Mouse (Mus musculus) thymus, postnatal 0 days (tissue): ENCODE measurements around the gene Khsrp. TPM values are rescaled to one million over a fixed set of nuclear protein-coding genes. Genes with fewer than 3 reads are reported as not detected.

Source experiments
- DNase-seq: peaks from one replicate; pipeline ENCODE4 v3.0.0-alpha.2; 2015; ENCODE audit warnings: low spot score
- polyA plus RNA-seq: library from polyadenylated mRNA; unstranded; fragments of >200 nt; fragmentation: Nextera tagmentation; extraction: Ambion mirVana; gene quantifications from 2 replicates; pipeline ENCODE4 v1.2.1, GENCODE M21; 2015

Khsrp gene
- polyA plus RNA-seq, 1 experiment from 2014 or later = 42.3 TPM

GRCm38 (mm10) chr17:56988921-56989430 is 42.3 kb downstream of the Khsrp start:
- DNase-seq = no peak

GRCm38 (mm10) chr17:56988441-56988840 is 42.9 kb downstream of the Khsrp start:
- DNase-seq = no peak

- no peak for DNase-seq
These were observed 45.1 kb downstream of the Khsrp start for GRCm38 (mm10) chr17:56986105-56986805.

GRCm38 (mm10) chr17:56985656-56986055 is 45.7 kb downstream of the Khsrp start:
- no peak for DNase-seq

GRCm38 (mm10) chr17:56984886-56985285 is 46.4 kb downstream of the Khsrp start:
- no peak for DNase-seq

- no peak for DNase-seq
These were observed 49.3 kb downstream of the Khsrp start, which contains the start of gene Acer1 for GRCm38 (mm10) chr17:56982013-56982412. TSS of gene Acer1 (minus strand) at chr17:56982126.

GRCm38 (mm10) chr17:56981049-56981448 is 50.3 kb downstream of the Khsrp start:
- no peak for DNase-seq

GRCm38 (mm10) chr17:56979524-56979923 is 51.8 kb downstream of the Khsrp start:
- no peak for DNase-seq

- no peak for DNase-seq
These were observed 54.6 kb downstream of the Khsrp start for GRCm38 (mm10) chr17:56976531-56977390.

- DNase-seq = no peak
These were observed 55.9 kb downstream of the Khsrp start for GRCm38 (mm10) chr17:56975391-56975790.

- no peak for DNase-seq
These were observed 56.5 kb downstream of the Khsrp start for GRCm38 (mm10) chr17:56974708-56975240.

- no peak for DNase-seq
These were observed 57.2 kb downstream of the Khsrp start for GRCm38 (mm10) chr17:56973956-56974707.

Other genes with a start within 250 kb of the Khsrp start
- 3.0 and 3.2 TPM in 2 replicates for gene Rfx2, start 200.5 kb downstream of the Khsrp start, polyA plus RNA-seq
- gene Acsbg2, start 157.1 kb downstream of the Khsrp start, polyA plus RNA-seq = not detected in 2 replicates
- 0.21 and 0.26 TPM in 2 replicates for gene 1700061G19Rik, start 156.0 kb downstream of the Khsrp start, polyA plus RNA-seq
- 24.2 and 26.6 TPM in 2 replicates for gene Mllt1, start 96.1 kb downstream of the Khsrp start, polyA plus RNA-seq
- not detected in 2 replicates for gene Acer1, start 49.4 kb downstream of the Khsrp start, polyA plus RNA-seq
- gene Clpp, start 41.2 kb downstream of the Khsrp start, polyA plus RNA-seq = 111 and 113 TPM in 2 replicates
- gene Alkbh7, start 34.2 kb downstream of the Khsrp start, polyA plus RNA-seq = 35.0 and 35.6 TPM in 2 replicates
- gene Pspn, start 31.5 kb downstream of the Khsrp start, polyA plus RNA-seq = 0.55 TPM in 1 of 2 replicates, not detected in the other
- 76.1 and 81.7 TPM in 2 replicates for gene Gtf2f1, start 20.2 kb downstream of the Khsrp start, polyA plus RNA-seq
- 0.42 and 0.53 TPM in 2 replicates for gene Gm17949, start 20.1 kb downstream of the Khsrp start, polyA plus RNA-seq
- gene Slc25a41, start 10.1 kb upstream of the Khsrp start, polyA plus RNA-seq = 0.10 TPM in 1 of 2 replicates, not detected in the other
- gene Crb3, start 27.6 kb upstream of the Khsrp start, polyA plus RNA-seq = 1.6 and 2.7 TPM in 2 replicates
- gene Slc25a23, start 28.3 kb upstream of the Khsrp start, polyA plus RNA-seq = 8.3 and 8.8 TPM in 2 replicates
- gene Dennd1c, start 47.0 kb upstream of the Khsrp start, polyA plus RNA-seq = 49.8 and 65.1 TPM in 2 replicates
- 1.0 and 1.2 TPM in 2 replicates for gene Tubb4a, start 56.3 kb upstream of the Khsrp start, polyA plus RNA-seq
- gene Tnfsf9, start 73.8 kb upstream of the Khsrp start, polyA plus RNA-seq = 2.7 and 3.0 TPM in 2 replicates
- 1.7 and 1.9 TPM in 2 replicates for gene Cd70, start 118.3 kb upstream of the Khsrp start, polyA plus RNA-seq
- 3.4 and 4.7 TPM in 2 replicates for gene Tnfsf14, start 162.7 kb upstream of the Khsrp start, polyA plus RNA-seq
- gene C3, start 196.6 kb upstream of the Khsrp start, polyA plus RNA-seq = 5.0 and 5.4 TPM in 2 replicates
- gene Gpr108, start 216.9 kb upstream of the Khsrp start, polyA plus RNA-seq = 37.3 and 40.0 TPM in 2 replicates
- 15.7 and 18.2 TPM in 2 replicates for gene Trip10, start 217.9 kb upstream of the Khsrp start, polyA plus RNA-seq
- 131 and 133 TPM in 2 replicates for gene Vav1, start 247.6 kb upstream of the Khsrp start, polyA plus RNA-seq